Mouse (Mus musculus) NIH3T3 (cell line): ENCODE results near the gene Ube2e2.
A peak's percentile ranks its signal among the peaks of the same experiment; 100 is the strongest.
"Not testable (repeated sequence)": the region's sequence is repeated elsewhere in the genome, so short reads cannot be mapped to it uniquely, and the experiment has no call there.

Experiments used
- DNase-seq: peaks from one replicate; pipeline ENCODE4 v3.0.0-alpha.2; 2012; ENCODE audit warnings: low read depth

Gene Ube2e2

DNA sequence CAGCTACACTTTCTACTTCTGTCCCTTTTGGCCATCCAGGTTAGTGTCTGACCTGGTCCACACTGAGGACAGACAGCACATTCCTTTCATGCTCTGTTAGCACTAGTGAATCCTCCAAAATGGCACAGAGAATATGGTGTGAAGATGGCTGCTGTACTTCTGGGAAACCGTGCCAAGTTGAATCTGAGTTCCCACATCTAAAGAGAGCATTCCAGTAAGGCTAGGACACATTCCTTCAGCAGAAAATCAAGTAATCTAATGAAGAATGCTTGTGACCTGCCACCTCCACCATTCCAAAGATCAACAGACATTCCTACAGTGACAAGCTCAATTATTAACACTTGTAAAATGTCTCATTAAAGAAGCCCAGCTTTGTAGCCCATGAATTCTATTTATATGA is 265.9 kb downstream of the Ube2e2 start:
- DNase-seq = no peak

- no peak for DNase-seq
Observed at GRCm38 (mm10) chr14:18618603-18619002, 275.5 kb downstream of the Ube2e2 start.

DNA sequence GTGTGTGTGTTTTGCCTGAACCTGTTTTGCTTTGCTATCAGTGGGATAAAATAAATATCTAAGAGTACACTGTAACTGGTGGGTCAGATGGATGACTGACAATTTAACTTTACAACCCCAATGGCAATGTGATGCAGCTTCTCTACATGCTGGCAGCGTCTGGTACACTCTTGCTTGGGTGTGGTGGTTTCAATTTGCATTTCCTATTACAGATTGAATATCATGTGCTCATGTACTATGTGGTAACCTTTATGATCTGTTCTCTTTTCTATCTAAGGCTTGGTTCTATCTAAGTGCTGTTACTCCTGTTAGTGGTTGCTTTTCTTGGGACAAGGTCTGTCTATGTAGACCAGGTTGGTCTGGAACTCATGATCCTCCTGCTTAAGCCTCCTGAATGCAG is 292.1 kb downstream of the Ube2e2 start:
- DNase-seq = no peak

DNA sequence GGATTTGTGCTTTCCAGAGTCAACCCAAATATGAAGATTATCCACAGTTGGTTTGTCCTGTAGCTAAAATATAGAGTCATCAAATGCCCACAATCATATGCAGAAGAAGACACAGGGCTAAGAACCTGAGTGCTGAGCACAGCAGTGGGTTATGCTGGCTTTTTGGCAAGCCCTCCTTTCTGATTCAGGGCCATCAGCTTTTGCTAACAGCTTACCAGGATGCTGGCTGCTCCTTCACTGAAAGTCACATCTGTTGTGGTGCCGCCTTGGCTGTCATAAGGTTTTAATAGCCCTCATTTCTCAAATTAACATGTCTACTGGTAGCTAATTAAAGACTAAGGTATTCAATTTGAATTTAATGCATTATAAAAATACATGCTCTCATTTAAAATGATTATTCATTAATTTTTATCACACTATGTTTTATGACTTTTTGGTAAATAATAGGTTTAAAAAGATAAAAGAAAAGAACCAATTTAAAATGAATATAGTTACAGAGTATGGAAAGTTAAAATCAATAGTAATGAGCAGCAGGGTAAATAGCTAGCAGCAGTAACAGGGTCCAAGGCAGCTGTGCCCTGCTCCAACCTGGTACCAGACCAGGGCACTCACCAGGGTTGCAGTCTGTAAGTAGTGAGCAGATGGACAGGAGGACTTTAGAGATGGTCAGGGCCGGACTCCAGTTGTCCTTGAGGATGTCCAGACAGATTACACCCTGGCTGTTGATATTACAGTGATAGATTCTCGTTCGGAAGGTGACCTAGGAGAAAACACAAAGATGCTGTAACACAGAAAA is 307.6 kb downstream of the Ube2e2 start:
- no peak for DNase-seq

GRCm38 (mm10) chr14:18581735-18582134 is 312.3 kb downstream of the Ube2e2 start:
- no peak for DNase-seq

GRCm38 (mm10) chr14:18574756-18575155 is 319.3 kb downstream of the Ube2e2 start:
- DNase-seq = no peak

GRCm38 (mm10) chr14:18574130-18574721 is 319.8 kb downstream of the Ube2e2 start:
- no peak for DNase-seq

GRCm38 (mm10) chr14:18573286-18573956 is 320.6 kb downstream of the Ube2e2 start:
- no peak for DNase-seq

DNA sequence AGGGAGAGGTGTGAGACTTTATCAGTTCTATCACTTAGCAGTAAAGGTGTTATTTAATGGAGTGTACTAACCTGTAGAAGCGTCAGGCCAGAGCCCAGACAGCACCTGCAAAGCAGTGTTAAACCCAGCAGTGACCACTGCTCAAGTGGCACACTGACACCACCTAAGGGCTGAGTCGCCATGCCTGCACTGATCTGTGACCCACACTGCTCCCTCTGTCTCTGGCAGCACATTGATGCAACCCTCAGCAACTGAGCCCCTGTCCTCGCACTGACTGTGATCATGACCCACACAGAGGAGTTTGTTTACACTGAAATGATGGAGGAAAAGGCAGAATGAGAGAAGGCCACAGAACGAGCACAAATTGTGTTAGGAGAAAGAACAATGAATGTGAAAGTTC is 321.2 kb downstream of the Ube2e2 start:
- DNase-seq = no peak

DNA sequence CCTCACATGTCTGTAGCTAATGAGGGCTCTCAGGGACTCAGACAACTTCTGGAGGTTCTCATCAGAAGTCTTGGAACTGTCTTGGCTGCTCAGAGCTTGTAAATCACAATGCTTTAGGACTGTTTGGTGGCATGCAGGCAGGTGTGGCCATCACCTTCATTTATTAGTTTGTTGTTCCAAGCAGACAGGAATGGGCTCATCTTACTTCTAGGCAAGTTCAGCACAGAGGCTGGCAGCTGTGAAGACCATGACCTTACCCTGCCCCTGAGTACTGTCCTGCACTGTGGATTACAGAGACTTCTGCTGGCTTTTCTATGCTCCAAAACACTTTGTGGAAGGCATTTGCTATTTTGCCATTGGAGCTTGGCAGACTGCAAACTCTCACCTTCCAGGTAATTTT is 324.5 kb downstream of the Ube2e2 start:
- DNase-seq = no peak

GRCm38 (mm10) chr14:18564999-18565398 is 329.1 kb downstream of the Ube2e2 start:
- not testable (repeated sequence) for DNase-seq

DNA sequence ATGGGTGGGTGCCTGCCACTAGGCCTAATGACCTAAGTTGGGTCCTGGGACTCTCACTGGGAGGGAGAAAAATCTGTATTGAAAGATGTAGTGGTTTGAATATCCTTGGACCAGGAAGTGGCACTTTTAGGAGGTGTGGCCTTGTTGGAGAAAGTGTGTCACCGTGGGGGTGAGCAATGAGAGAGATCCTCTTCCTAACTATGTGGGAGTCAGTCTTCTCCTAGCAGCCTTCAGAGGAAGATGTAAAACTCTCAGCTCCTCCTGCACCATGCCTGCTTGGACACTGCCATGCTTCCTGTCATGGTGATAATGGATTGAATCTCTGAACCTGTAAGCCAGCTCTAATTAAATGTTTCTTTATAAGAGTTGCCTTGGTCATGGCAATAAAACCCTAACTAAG is 338.8 kb downstream of the Ube2e2 start:
- no peak for DNase-seq

DNA sequence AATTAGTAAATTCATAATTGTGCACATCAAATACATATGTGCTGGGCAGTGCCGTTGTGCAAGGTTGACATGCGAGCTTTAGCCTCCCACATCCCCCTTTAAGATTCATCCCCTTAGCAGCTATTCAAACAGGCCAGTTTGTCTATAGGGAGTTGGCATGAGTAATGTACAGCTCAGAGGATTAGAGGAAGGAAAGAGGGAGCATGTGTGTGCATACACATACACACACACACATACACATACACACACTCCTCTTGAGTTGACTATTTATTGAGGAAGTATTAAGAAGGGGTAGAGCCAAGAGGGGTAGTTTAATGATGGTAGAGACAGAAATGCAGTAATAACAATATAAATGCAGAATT is 339.5 kb downstream of the Ube2e2 start:
- DNase-seq = no peak

DNA sequence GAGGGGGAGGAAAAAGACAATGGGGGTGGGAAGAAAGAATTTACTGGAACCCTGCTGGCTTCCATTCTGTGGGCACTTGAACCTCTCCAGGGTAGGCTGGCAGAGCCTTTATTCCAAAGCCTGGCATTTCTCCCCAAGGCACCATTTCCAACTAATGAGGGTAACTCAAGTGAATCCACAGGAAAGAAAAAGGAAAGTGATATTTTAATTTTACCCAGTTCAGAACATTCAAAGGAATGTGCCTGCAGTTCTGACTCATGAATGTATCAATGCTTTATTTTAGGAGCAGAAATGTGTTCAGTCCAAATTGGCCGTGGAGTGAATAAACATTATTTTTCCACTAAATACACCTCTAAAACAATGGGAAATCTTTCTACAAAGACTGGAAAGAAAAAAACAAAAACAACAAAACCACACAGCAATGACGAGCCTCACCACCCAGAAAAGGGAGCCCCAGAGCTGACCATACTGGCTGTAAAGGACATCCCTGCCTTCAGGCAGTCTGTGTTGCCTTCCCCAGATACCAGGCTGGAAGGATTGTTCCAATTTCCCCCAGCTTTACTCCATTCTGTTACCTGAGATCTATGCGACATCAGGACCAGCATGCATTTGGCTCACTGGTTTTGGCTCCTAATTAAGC is 340.0 kb downstream of the Ube2e2 start:
- DNase-seq = peak; percentile 27

DNA sequence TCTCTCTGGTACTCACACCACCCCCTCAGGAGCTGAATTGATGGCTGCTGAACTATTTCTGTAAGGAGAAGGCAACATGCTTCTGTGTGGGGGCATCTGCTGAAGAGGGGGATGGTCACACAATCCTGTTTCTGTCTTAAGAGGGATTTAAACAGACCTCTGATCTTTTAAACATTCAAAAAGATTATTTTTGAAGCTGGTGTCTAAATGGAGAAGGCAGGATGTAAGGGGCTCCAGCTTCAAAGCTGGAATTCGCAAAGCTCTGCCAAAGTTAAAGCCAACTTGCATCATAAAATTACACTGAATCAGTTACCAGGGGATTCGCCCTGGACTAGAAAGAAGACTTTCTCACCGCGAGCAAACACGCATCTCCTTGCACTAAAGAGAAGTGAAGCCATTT is 346.5 kb downstream of the Ube2e2 start:
- DNase-seq = no peak

- DNase-seq = not testable (repeated sequence)
Observed at GRCm38 (mm10) chr14:18539092-18539491, 355.0 kb downstream of the Ube2e2 start.

- no peak for DNase-seq
Observed at GRCm38 (mm10) chr14:18530899-18531298, 363.2 kb downstream of the Ube2e2 start.

DNA sequence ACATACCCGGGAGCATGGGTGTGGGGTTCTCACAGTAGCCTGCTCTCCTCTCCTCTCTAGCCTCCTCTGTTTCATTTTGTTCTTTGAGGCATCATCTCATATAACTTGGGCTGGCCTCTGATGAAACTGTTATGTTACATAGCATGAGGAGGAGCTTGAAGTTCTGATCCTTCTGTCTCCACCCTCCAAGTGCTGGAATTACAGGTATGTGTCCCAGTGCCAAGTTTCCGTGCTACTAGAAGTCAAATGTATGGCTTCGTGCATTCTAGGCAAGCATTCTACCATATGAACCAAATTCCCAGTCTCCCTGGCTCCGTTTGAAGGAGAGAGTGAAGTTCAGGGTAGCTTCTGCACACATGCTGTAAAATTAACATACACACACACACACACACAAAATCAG is 363.6 kb downstream of the Ube2e2 start:
- DNase-seq = peak; percentile 12
